Mouse (Mus musculus): ENCODE measurements around the gene Tbx2.

The Tbx2 gene

GRCm38 (mm10) chr11:85832231-85832924, at the start of gene Tbx2:
TSS of gene Tbx2 (plus strand) at chr11:85832551.
- no peak for DNase-seq

GRCm38 (mm10) chr11:85786113-85786718, 46.1 kb upstream of the Tbx2 start:
- no peak for DNase-seq

DNA sequence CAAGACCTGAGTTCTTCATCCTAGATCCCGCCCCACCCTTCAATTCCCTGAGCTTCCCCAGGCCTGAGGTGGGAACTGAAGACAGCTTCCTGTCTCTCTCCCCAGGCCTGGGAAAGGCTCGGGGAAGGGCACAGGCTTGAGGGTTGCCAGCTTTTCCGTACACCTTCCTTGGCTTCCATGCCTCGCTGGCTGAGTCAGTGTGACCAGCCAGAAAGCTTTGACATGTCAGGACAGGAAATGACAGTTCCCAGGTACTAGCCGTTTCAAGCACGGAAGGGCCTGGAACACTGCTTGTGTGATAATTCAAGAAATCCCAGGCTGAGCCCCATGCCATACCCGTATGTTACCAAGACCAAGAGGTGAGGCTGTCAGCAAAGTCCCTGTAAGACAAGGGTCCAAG, 42.6 kb upstream of the Tbx2 start:
- DNase-seq: no peak

DNA sequence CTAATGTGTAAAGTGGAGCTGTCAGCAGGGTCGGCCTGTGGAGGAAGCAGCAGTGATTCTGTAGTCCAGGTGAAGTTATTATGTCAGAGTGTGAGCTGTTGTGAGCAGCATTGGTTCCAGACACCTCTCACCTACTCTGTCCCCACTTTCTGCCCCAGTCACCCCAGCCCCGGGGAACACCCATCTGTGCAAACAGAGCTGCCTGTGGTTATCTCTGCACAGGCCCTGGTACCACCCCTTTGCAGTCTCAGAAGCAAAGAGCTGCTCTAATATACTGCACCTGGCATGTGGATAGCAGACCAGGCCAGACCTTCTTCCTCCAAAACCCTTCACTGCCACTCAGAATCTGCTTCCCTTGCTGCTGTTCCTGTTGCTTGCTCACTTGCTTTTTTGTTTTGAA, 42.1 kb upstream of the Tbx2 start:
- DNase-seq: no peak

- no peak for DNase-seq
These were observed 41.1 kb upstream of the Tbx2 start for GRCm38 (mm10) chr11:85791212-85791611.

- DNase-seq: no peak
These were observed 39.7 kb upstream of the Tbx2 start for GRCm38 (mm10) chr11:85792534-85793215.

- no peak for DNase-seq
These were observed 32.9 kb upstream of the Tbx2 start for GRCm38 (mm10) chr11:85799456-85799855.

GRCm38 (mm10) chr11:85799856-85800255, 32.5 kb upstream of the Tbx2 start:
- no peak for DNase-seq

DNA sequence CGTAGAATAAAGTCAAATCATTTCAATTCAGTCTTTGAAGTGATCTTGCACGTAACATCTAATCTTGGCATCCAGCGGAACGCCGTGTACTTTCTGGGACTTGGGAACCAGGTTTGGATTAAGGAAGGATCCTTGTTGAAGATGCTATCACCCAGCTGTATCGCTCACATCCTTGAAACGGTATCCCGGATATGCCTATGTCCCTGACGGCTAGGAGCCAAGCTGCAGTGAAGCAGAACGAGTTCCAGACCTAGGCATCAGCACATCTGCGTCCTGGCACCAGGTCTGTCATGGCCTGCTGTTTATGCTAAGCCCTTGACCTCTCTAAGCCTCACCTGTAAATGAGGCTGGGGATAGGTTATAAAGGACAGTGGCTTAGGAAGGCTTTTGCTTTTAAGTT, 32.0 kb upstream of the Tbx2 start:
- no peak for DNase-seq

DNA sequence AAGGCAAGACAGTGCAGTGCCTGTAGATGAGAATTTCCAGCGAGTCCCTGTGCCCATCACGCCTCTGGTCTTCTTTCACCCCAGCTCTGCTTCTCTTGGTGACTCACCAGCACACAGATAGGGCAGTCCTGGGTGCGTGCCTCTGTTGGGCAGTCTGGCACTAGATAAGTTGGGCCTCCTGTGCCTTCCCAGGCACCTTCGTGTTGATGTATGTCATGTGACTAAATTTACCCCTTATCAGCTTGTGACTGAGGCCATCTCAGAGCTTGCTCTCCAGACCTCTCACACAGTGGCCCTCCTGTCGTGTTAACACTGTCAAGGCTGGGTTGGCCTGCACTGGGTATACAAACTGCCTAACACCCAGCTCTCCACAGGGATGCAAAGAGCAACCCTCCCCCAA, 28.3 kb upstream of the Tbx2 start:
- no peak for DNase-seq

DNA sequence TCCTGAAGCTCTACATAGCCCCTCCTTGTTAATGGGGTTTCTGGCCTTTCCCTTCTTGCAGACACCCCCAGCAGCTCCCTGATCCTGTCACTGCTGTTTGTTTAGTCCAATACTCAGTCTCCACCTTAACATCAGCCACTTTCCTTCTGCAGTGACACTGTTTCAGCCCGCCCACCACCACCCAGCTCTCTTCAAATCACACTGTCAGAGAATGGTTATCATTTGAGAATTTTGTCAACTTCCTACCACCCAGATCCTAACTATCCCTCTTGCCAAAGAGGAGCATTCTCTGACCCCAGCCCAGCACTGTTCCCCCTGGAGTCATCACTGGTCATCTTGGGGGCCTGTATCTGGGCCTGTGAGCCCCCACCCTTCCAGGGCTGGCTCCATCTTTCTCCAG, 26.6 kb upstream of the Tbx2 start:
- DNase-seq: no peak

GRCm38 (mm10) chr11:85807353-85807752, 25.0 kb upstream of the Tbx2 start:
- DNase-seq: no peak

- DNase-seq: no peak
These were observed 21.1 kb upstream of the Tbx2 start for GRCm38 (mm10) chr11:85811229-85811628.

- no peak for DNase-seq
These were observed 20.7 kb upstream of the Tbx2 start for GRCm38 (mm10) chr11:85811676-85812075.

- no peak for DNase-seq
These were observed 20.0 kb upstream of the Tbx2 start for GRCm38 (mm10) chr11:85812201-85812966.

- DNase-seq: no peak
These were observed 17.7 kb upstream of the Tbx2 start for GRCm38 (mm10) chr11:85814678-85815077.

DNA sequence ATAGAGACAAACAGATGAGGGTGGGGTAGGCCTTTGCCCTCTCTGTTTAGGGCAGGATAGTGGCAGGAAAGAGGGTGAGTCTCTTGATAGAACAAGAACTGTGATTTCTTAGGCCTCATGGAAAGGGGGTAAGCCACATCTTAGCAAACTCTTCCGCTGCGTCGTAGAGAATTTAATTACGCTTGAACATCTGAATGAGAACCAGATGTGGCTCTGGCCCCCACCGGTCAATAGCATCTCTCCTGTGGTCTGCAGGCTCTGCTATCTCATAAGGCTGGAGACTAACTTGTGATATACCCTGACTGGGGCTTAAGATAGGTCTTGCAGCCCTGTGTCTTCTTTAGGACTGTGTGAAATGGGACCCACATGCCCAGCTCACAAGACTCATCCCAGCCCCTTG, 15.9 kb upstream of the Tbx2 start:
- DNase-seq: no peak

- DNase-seq: no peak
These were observed 13.9 kb upstream of the Tbx2 start for GRCm38 (mm10) chr11:85818401-85818800.

DNA sequence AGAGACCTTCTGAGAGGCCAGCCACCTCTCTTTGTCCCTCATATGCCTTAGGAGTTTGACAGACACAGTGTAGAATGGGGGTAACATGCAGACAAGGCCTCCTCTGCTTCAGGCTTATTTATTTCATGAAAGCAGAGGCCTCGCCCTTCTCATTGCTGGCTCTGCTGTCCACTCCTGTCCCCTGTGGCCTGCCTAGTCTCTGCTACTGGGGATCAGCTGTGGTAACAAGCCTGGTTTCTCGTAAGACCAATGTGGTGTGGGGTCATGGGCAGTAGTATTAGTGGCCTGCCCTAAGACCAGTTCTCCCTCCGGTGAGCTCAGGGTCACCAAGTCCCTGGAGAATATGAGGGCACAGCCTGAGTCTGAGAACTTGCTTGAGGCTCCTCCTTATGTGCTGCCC, 11.4 kb upstream of the Tbx2 start:
- no peak for DNase-seq

- DNase-seq: no peak
These were observed 10.7 kb upstream of the Tbx2 start for GRCm38 (mm10) chr11:85821659-85822058.

DNA sequence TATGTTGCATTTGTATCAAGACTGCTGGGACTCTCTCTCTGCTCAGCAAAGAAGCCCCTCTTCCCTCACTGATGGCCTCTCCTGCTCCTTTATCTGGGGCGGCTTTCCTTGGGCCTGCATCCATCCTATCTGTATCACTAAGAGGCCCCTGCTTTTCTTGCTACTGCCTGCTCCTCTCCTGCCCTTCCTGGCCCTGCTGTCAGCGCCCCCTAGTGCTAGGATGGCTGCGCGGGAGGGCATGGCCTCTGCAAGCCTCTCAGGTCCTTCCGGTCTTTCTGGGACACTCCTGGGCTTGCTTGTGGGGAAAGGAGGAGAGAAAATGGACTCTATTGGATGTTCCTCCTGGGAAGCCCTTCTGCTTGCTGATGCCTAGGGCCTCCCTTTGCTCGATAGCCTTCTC, 9.2 kb upstream of the Tbx2 start:
- peak; percentile 67 for DNase-seq

- DNase-seq: no peak
These were observed 8.6 kb upstream of the Tbx2 start for GRCm38 (mm10) chr11:85823794-85824193.

DNA sequence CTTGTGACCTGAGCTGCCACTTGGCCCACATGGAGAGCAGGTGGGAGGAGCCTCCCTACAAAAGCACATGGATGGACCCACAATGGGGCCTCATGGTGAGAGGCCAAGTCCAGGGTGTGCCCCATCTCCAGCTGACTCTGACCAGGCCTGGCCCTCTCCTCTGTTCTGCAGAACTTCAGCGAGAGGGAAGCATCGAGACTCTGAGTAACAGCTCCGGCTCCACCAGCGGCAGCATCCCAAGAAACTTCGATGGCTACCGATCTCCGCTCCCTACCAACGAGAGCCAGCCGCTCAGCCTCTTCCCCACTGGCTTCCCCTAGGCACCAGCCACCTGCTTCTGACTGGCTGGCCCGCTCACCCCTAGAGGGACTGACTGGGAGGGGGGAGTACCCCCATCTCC, 7.3 kb upstream of the Tbx2 start:
- no peak for DNase-seq

DNA sequence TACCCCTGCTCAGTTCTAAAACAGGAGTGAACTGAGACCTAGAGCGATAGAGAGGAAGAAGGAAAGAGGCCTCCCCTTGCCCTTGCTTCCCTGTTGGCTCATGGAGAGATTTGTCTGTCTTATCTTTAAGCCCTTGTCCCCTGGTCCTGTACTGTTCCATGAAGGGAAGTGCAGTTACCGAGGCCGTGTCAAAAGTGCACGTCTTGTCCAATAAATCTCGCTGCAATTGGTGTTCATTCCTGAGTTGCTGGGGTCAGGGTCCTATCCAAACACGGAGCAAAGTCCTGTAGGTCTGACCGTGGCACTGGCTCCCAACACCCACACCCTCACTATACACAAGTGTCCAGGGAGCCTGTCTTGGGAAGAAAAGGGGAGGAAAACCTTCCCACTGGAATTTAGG, 6.5 kb upstream of the Tbx2 start:
- DNase-seq: no peak

Measured in right cerebral cortex, postnatal 14 days (tissue).